Mouse (Mus musculus) heart, embryonic 10.5 days (tissue): ENCODE data around the gene Ssxb9. TPM values are rescaled to one million over a fixed set of nuclear protein-coding genes. Genes with fewer than 3 reads are reported as not detected.
"Not testable (repeated sequence)": the region's sequence is repeated elsewhere in the genome, so short reads cannot be mapped to it uniquely, and the experiment has no call there.

Source experiments
- DNase-seq: peaks from one replicate; pipeline ENCODE4 v3.0.0-alpha.2; 2017; ENCODE audit warnings: low spot score
- H3K27ac ChIP-seq: fragments of 300-500 bp; sonication (generic); 2 replicates; pipeline ENCODE4 v1.5.1; 2016; ENCODE audit warnings: mild to moderate bottlenecking
- H3K27me3 ChIP-seq: fragments of 300-500 bp; sonication (generic); 2 replicates; pipeline ENCODE4 v1.6.1; 2016; ENCODE audit warnings: mild to moderate bottlenecking; ENCODE audit not compliant: poor library complexity, insufficient read depth, severe bottlenecking
- H3K36me3 ChIP-seq: fragments of 300-500 bp; sonication (generic); 2 replicates; pipeline ENCODE4 v1.6.1; 2016; ENCODE audit warnings: mild to moderate bottlenecking, moderate library complexity
- H3K4me1 ChIP-seq: fragments of 300-500 bp; sonication (generic); 2 replicates; pipeline ENCODE4 v1.6.1; 2016; ENCODE audit warnings: mild to moderate bottlenecking
- H3K4me3 ChIP-seq: fragments of 300-500 bp; sonication (generic); 2 replicates; pipeline ENCODE4 v1.5.1; 2016; ENCODE audit warnings: mild to moderate bottlenecking, moderate library complexity
- H3K9me3 ChIP-seq: fragments of 300-500 bp; sonication (generic); 2 replicates; pipeline ENCODE4 v1.6.1; 2016; ENCODE audit warnings: mild to moderate bottlenecking, moderate library complexity
- WGBS: fragments of 180-500 bp; shearing (Covaris S2); methylation state at CpG from one replicate; pipeline ENCODE4 v1.1.7; 2016; 5-methylcytosine and 5-hydroxymethylcytosine counted together
- polyA plus RNA-seq: library from polyadenylated mRNA; unstranded; fragments of >200 nt; fragmentation: Nextera tagmentation; extraction: Ambion mirVana; gene quantifications from 2 replicates; pipeline ENCODE4 v1.2.1, GENCODE M21; 2016

The Ssxb9 gene
- not detected in 2 replicates for polyA plus RNA-seq

DNA sequence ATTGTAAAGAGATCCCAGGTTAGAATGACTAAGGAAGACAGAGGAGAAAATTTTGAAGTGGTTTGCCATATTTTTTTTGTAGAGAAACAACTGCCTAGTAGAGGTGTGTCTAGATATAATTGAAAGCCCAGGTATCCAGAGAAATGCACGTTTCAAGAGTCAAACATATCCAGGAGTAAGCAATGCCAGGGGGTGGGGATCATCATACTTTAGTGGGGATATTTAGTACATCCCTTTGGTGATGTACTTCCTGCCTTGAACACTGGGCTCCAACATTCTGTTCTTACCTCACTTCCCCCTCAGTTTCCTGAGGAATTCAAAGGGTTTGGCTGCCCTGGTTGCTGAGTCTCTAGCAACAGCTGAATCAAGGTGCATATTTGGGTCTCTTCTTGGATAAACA, at the start of gene Ssxb9:
Gene Ssxb9 (plus strand): TSS at position 301 of the 400 bp plus-strand sequence.
- not testable (repeated sequence) for H3K36me3 ChIP-seq, H3K4me3 ChIP-seq, H3K27ac ChIP-seq, H3K9me3 ChIP-seq, H3K27me3 ChIP-seq, DNase-seq, H3K4me1 ChIP-seq
- WGBS = 17% methylated on average over 1 of the region's 1 CpGs

DNA sequence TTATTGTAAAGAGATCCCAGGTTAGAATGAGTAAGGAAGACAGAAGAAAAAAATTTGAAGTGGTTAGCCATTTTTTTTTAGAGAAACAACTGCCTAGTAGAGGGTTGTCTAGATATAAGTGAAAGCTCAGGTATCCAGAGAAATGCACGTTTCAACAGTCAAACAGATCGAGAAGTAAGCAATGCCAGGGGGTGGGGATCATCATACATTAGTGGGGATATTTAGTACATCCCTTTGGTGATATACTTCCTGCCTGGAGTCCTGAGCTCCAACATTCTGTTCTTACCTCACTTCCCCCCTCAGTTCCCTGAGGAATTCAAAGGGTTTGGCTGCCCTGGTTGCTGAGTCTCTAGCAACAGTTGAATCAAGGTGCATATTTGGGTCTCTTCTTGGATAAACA, 39.7 kb upstream of the Ssxb9 start, which contains the start of gene Ssxb10:
Gene Ssxb10 (plus strand): TSS at position 301 of the 400 bp plus-strand sequence.
- Histone ChIP-seq H3K27me3 (no peaks in the 10 kb centered on the region), H3K4me1 (no peaks in the 10 kb centered on the region), H3K4me3 (no peak within 1 kb of the TSS), H3K27ac (no peak within 1 kb of the TSS), H3K9me3 (peaks cover 10% of the 10 kb centered on the region; the same call in 1 of the 2 replicates), H3K36me3 (no peaks in the 10 kb centered on the region)
- no peak for DNase-seq
- 50% methylated on average over 2 of the region's 2 CpGs for WGBS

DNA sequence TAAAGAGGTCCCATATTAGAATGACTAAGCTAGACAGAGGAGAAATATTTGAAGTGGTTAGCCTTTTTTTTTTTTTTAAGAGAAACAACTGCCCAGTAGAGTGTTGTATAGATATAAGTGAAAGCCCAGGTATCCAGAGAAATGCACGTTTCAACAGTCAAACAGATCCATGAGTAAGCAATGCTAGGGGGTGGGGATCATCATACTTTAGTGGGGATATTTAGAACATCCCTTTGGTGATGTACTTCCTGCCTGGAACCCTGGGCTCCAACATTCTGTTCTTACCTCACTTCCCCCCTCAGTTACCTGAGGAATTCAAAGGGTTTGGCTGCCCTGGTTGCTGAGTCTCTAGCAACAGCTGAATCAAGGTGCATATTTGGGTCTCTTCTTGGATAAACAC, 46.2 kb downstream of the Ssxb9 start, which contains the start of gene Ssxb1:
Gene Ssxb1 (plus strand): TSS at position 301 of the 400 bp plus-strand sequence.
- H3K4me1 ChIP-seq, H3K27ac ChIP-seq, H3K27me3 ChIP-seq, H3K4me3 ChIP-seq, H3K9me3 ChIP-seq, H3K36me3 ChIP-seq, DNase-seq: not testable (repeated sequence)
- 20% methylated on average over 1 of the region's 1 CpGs for WGBS

Other genes starting within 250 kb of the Ssxb9 start
- gene Wdr13, start 234.1 kb upstream of the Ssxb9 start, polyA plus RNA-seq = 21.8 and 25.0 TPM in 2 replicates
- gene Rbm3, start 221.1 kb upstream of the Ssxb9 start, polyA plus RNA-seq = 342 and 398 TPM in 2 replicates
- 10.3 and 11.9 TPM in 2 replicates for gene Tbc1d25, start 190.8 kb upstream of the Ssxb9 start, polyA plus RNA-seq
- 29.6 and 30.1 TPM in 2 replicates for gene Ebp, start 173.5 kb upstream of the Ssxb9 start, polyA plus RNA-seq
- gene Porcn, start 160.5 kb upstream of the Ssxb9 start, polyA plus RNA-seq = 4.6 and 5.5 TPM in 2 replicates
- gene Ftsj1, start 114.6 kb upstream of the Ssxb9 start, polyA plus RNA-seq = 30.3 and 40.3 TPM in 2 replicates
- gene Slc38a5, start 95.8 kb upstream of the Ssxb9 start, polyA plus RNA-seq = 15.0 and 16.5 TPM in 2 replicates
- gene Ssxb10, start 39.6 kb upstream of the Ssxb9 start, polyA plus RNA-seq = not detected in 2 replicates
- gene Ssxb1, start 46.3 kb downstream of the Ssxb9 start, polyA plus RNA-seq = not detected in 2 replicates
- gene Ssxb2, start 94.7 kb downstream of the Ssxb9 start, polyA plus RNA-seq = not detected in 2 replicates
- gene Gm14459, start 158.0 kb downstream of the Ssxb9 start, polyA plus RNA-seq = not detected in 2 replicates
- not detected in 2 replicates for gene Ssxb6, start 181.3 kb downstream of the Ssxb9 start, polyA plus RNA-seq
- gene Ssxb3, start 224.8 kb downstream of the Ssxb9 start, polyA plus RNA-seq = not detected in 2 replicates